Comparison of ENCODE assay signal across 8 mouse cellular contexts in genomic region chr11:78095144-78095516, GRCm38 (mm10). TPM values are rescaled to one million over a fixed set of nuclear protein-coding genes. Genes with fewer than 3 reads are reported as not detected.
DNase-seq lines count a peak whose midpoint lies in the region; ATAC-seq and TF ChIP-seq lines count a peak whose summit lies in the region.

No protein-coding gene starts in this region.

- H3K36me3 ChIP-seq in heart, embryonic 10.5 days: peaks cover 11% of the 10 kb centered on the region; the same call in 1 of the 2 replicates
- H3K36me3 ChIP-seq in C2C12 (ENCODE audit: control insufficient read depth, insufficient read depth): peaks cover 26% of the 10 kb centered on the region
- no peaks in the 10 kb centered on the region for H3K36me3 ChIP-seq in forebrain, embryonic 14.5 days (ENCODE audit: control insufficient read depth, insufficient read depth, low read length)
- H3K36me3 ChIP-seq in liver, embryonic 15.5 days (replicated peaks): no peaks in the 10 kb centered on the region

- no peak for TF ChIP-seq CTCF in C2C12 (IDR thresholded peaks at IDR 0.05; ENCODE audit: control insufficient read depth, insufficient read depth, insufficient read length)

- no peaks in the 10 kb centered on the region for H3K9me3 ChIP-seq in heart, embryonic 10.5 days
- no peaks in the 10 kb centered on the region for H3K9me3 ChIP-seq in forebrain, embryonic 14.5 days (replicated peaks; ENCODE audit: control insufficient read depth, low read length)
- H3K9me3 ChIP-seq in liver, embryonic 15.5 days (replicated peaks): no peaks in the 10 kb centered on the region

- H3K4me1 ChIP-seq in heart, embryonic 10.5 days: peaks cover 31% of the 10 kb centered on the region
- peaks cover 15% of the 10 kb centered on the region for H3K4me1 ChIP-seq in forebrain, embryonic 14.5 days (ENCODE audit: control insufficient read depth, insufficient read depth, low read length)
- H3K4me1 ChIP-seq in liver, embryonic 15.5 days (replicated peaks): peaks cover 32% of the 10 kb centered on the region

- no peak for DNase-seq in heart, embryonic 10.5 days (ENCODE audit: low spot score)
- DNase-seq in heart, postnatal 25 days (ENCODE audit: low spot score): no peak
- DNase-seq in forebrain, embryonic 14.5 days (ENCODE audit: low spot score): no peak
- no peak for DNase-seq in ovary, postnatal 36 days (ENCODE audit: low spot score)
- DNase-seq in kidney, postnatal 36 days: no peak

- peaks cover 58% of the 10 kb centered on the region for H3K79me2 ChIP-seq in C2C12 (ENCODE audit: control insufficient read depth, insufficient read depth)

- H3K4me2 ChIP-seq in forebrain, embryonic 14.5 days (ENCODE audit: low read length): peak overlapping the region; percentile 78
- peak overlapping the region; percentile 94 for H3K4me2 ChIP-seq in liver, embryonic 15.5 days

- H3K27me3 ChIP-seq in heart, embryonic 10.5 days (ENCODE audit: insufficient read depth, poor library complexity, severe bottlenecking): no peaks in the 10 kb centered on the region
- no peaks in the 10 kb centered on the region for H3K27me3 ChIP-seq in C2C12 (ENCODE audit: control insufficient read depth, insufficient read depth, insufficient read length)
- H3K27me3 ChIP-seq in forebrain, embryonic 14.5 days (replicated peaks; ENCODE audit: control insufficient read depth, insufficient read depth, low read length): no peaks in the 10 kb centered on the region
- peaks cover 10% of the 10 kb centered on the region; the same call in 1 of the 2 replicates for H3K27me3 ChIP-seq in liver, embryonic 15.5 days

- intact Hi-C loops in heart, postnatal 25 days (cut with DNase I): loop anchor here (5.0 kb wide), 1 partner anchor 37 kb away; no protein-coding TSS in a partner anchor

- ATAC-seq in forebrain, embryonic 14.5 days: no peak
- ATAC-seq in liver, embryonic 15.5 days (ENCODE audit: insufficient read depth): no peak; the same call in 1 of the 2 replicates
- no peak for ATAC-seq in CD4-positive, CD25-positive, alpha-beta regulatory T cell, adult 4 months

- H3K9ac ChIP-seq in forebrain, embryonic 14.5 days (ENCODE audit: low read length): peak overlapping the region; percentile 89
- peak overlapping the region; percentile 62 for H3K9ac ChIP-seq in liver, embryonic 15.5 days

- peak overlapping the region; percentile 95 for H3K27ac ChIP-seq in heart, embryonic 10.5 days
- H3K27ac ChIP-seq in forebrain, embryonic 14.5 days (ENCODE audit: low read depth, low read length): no peak overlapping the region; the same call in 1 of the 2 replicates
- H3K27ac ChIP-seq in liver, embryonic 15.5 days (replicated peaks): 0 out of 2 replicates have a peak overlapping the region, but pooled peaks have one; percentile 55

- peaks cover 53% of the 10 kb centered on the region for H3K79me3 ChIP-seq in C2C12 (ENCODE audit: low read depth)

- WGBS in heart, embryonic 10.5 days: 24% methylated on average over 5 of the region's 5 CpGs
- 33% methylated on average over 5 of the region's 5 CpGs for WGBS in forebrain, embryonic 14.5 days
- WGBS in liver, embryonic 15.5 days (ENCODE audit: insufficient replicate concordance): 28% methylated on average over 5 of the region's 5 CpGs

- H3K4me3 ChIP-seq in heart, embryonic 10.5 days: peak overlapping the region; percentile 86
- peak overlapping the region; percentile 99 for H3K4me3 ChIP-seq in C2C12 (ENCODE audit: insufficient read depth, poor library complexity, severe bottlenecking)
- peak overlapping the region; percentile 83 for H3K4me3 ChIP-seq in forebrain, embryonic 14.5 days (ENCODE audit: low read depth, low read length)
- H3K4me3 ChIP-seq in liver, embryonic 15.5 days (replicated peaks): peak overlapping the region; percentile 68

- peak overlapping the region; percentile 90 for H3ac ChIP-seq in C2C12 (ENCODE audit: control insufficient read depth, insufficient read length, low read depth)

TF ChIP-seq in C2C12, 6 proteins besides CTCF, POLR2A, EP300 and RAD21:
- no peak for TF ChIP-seq USF1 (IDR thresholded peaks at IDR 0.05; ENCODE audit: low read depth)
- TF ChIP-seq MYOD1 (IDR thresholded peaks at IDR 0.05; ENCODE audit: control insufficient read depth, insufficient read length, low read depth): no peak
- TF ChIP-seq FOSL1 (IDR thresholded peaks at IDR 0.05; ENCODE audit: insufficient read depth, low read length, poor library complexity, severe bottlenecking): no peak

RNA-seq across cellular contexts. Expression of gene Fam222b, which starts 0.7 kb away (rescaled TPM):
- polyA plus RNA-seq in heart, embryonic 10.5 days (2016; fragmentation: Nextera tagmentation; extraction: Ambion mirVana): 24.0 and 25.5 TPM in 2 replicates
- total RNA-seq in heart, postnatal 25 days (2021): 10 to 100 TPM; 10.8 to 12.3 TPM
- 12.2 TPM for polyA plus RNA-seq in C2C12 (2012; fragmentation: generic; extraction: Trizol)
- 22.3 and 23.9 TPM in 2 replicates for polyA plus RNA-seq in forebrain, embryonic 14.5 days (2014; fragmentation: Nextera tagmentation; extraction: Ambion mirVana)
- polyA plus RNA-seq in liver, embryonic 15.5 days (2015; fragmentation: Nextera tagmentation; extraction: Ambion mirVana): 4.2 and 4.3 TPM in 2 replicates
- 10 to 100 TPM; 11.0 to 14.9 TPM for polyA plus RNA-seq in CD4-positive, CD25-positive, alpha-beta regulatory T cell, adult 4 months (2017; shearing (Covaris generic))

RNA-seq across cellular contexts. Expression of gene Eral1, which starts 14.9 kb away (rescaled TPM):
- polyA plus RNA-seq in heart, embryonic 10.5 days (2016; fragmentation: Nextera tagmentation; extraction: Ambion mirVana): 30.7 and 35.6 TPM in 2 replicates
- 10 to 100 TPM; 25.7 to 27.6 TPM for total RNA-seq in heart, postnatal 25 days (2021)
- polyA plus RNA-seq in C2C12 (2012; fragmentation: generic; extraction: Trizol): 21.5 TPM
- 36.8 and 40.2 TPM in 2 replicates for polyA plus RNA-seq in forebrain, embryonic 14.5 days (2014; fragmentation: Nextera tagmentation; extraction: Ambion mirVana)
- 13.8 and 13.9 TPM in 2 replicates for polyA plus RNA-seq in liver, embryonic 15.5 days (2015; fragmentation: Nextera tagmentation; extraction: Ambion mirVana)
- polyA plus RNA-seq in CD4-positive, CD25-positive, alpha-beta regulatory T cell, adult 4 months (2017; shearing (Covaris generic)): 10 to 100 TPM; 39.9 to 61.8 TPM

RNA-seq across cellular contexts. Expression of gene Flot2, which starts 57.4 kb away (rescaled TPM):
- polyA plus RNA-seq in heart, embryonic 10.5 days (2016; fragmentation: Nextera tagmentation; extraction: Ambion mirVana): 72.0 and 81.4 TPM in 2 replicates
- total RNA-seq in heart, postnatal 25 days (2021): 10 to 100 TPM; 59.3 to 61.2 TPM
- 72.0 TPM for polyA plus RNA-seq in C2C12 (2012; fragmentation: generic; extraction: Trizol)
- 56.2 and 64.6 TPM in 2 replicates for polyA plus RNA-seq in forebrain, embryonic 14.5 days (2014; fragmentation: Nextera tagmentation; extraction: Ambion mirVana)
- polyA plus RNA-seq in liver, embryonic 15.5 days (2015; fragmentation: Nextera tagmentation; extraction: Ambion mirVana): 25.1 and 27.3 TPM in 2 replicates
- 10 to 100 TPM; 20.2 to 26.1 TPM for polyA plus RNA-seq in CD4-positive, CD25-positive, alpha-beta regulatory T cell, adult 4 months (2017; shearing (Covaris generic))
